Mouse (Mus musculus) retina, embryonic 14.5 days (tissue): ENCODE measurements at regions not wholly inside any gene's neighbourhood (a gene's known extent, or its start where the extent isn't known, plus 50 kb on each side); places are given as distances from the start of the nearest gene placed in this dataset.
A peak's percentile ranks its signal among the peaks of the same experiment; 100 is the strongest.
"Not testable (repeated sequence)": the region's sequence is repeated elsewhere in the genome, so short reads cannot be mapped to it uniquely, and the experiment has no call there.

Experiments
- DNase-seq: peaks from one replicate; pipeline ENCODE4 v3.0.0-alpha.2; 2015; ENCODE audit warnings: low spot score

GRCm38 (mm10) chr4:18620361-18620760 lies 984.9 kb upstream of the Gm12353 start:
- DNase-seq = no peak

DNA sequence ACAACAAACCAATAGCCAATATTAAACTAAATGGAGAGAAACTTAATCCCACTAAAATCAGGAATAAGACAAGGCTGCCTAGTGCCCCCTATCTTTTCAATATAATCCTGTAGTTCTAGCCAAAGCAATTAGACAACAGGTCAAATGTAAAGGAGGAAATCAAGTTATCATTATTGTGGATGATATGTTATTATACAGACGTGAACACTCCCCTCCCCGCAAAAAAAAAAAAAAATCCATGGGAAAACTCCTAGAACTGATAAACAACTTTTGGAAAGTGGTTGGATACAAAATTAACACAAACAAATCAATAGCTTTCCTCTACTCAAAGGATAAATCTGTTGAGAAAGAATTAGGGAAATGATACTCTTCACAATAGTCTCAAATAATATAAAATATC lies 966.2 kb upstream of the Gm12353 start:
- DNase-seq = no peak

GRCm38 (mm10) chr4:18649153-18649552 lies 956.1 kb upstream of the Gm12353 start:
- peak; percentile 43 for DNase-seq

GRCm38 (mm10) chr4:18685891-18686544 lies 919.2 kb upstream of the Gm12353 start:
- DNase-seq = no peak

GRCm38 (mm10) chr4:18694076-18694475 lies 911.2 kb upstream of the Gm12353 start:
- DNase-seq = no peak

- DNase-seq = no peak
These were observed 909.0 kb upstream of the Gm12353 start for GRCm38 (mm10) chr4:18696246-18696645.

DNA sequence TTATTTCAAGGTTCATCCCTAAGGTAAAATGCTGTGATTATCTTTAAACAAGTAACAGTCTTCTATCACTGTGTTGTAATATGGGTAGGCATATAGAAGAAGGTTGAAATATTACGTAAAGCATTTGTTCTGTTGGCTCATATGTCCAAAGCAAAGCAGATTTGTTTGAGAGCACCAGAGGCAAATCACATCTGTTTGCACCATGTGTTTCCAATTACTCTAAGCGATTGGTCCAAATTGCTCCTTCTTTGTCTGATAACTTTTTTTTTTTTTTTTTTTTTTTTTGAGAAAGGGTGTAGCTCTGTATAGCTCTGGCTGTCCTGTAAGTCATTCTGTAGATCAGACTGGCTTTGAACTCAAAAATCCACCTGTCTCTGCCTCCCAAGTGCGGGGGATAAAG lies 861.0 kb upstream of the Gm12353 start:
- no peak for DNase-seq

DNA sequence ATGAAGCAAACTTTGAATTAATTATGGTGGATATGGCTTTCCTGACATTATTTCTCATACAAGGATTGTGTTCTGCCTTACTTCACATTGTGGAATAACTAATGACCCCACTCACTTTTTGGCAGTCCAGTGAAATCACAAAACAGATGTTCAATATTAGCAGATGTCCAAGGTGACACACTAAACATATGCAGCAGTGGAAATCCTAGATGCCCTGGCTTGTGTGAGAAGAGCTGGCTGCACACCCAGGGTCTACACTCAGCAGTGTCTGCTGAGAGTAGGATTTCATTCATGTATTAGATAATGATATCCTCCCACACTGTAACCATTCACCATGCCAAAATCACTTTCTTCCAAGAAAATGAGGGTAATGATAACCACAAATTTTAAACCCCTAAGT lies 816.9 kb upstream of the Gm12353 start:
- DNase-seq = no peak

DNA sequence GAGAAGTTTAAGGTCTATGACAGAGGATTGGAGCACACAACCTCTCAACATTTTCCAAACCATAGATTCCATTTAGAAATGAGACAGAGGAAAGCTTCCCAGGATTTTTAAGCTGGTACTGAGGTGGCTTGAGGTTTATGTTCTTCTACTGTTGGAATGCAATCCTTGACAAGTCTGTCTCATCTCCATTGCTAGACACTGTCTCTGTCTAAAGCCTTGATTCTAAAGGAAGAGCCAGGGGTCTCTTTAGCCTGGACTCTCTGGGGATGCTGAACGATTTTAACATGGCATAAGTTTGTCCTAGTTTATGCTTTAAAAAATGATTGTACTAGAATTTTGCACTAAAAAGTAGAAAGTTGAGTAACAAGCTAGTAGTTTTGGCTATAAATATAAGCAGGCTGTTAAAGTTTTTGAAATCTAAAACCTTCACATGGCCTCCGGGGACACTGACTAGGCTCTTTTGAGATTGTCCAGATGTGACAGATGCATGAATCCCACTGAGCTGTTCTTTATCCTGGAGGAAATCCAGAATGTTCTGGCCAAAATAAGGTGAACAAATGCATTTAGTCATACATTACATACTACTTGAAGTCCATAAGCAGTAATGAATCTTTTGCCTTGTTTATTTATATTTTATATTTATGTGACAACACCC lies 809.4 kb upstream of the Gm12353 start:
- no peak for DNase-seq

- no peak for DNase-seq
These were observed 808.9 kb upstream of the Gm12353 start for GRCm38 (mm10) chr4:18796395-18796740.

DNA sequence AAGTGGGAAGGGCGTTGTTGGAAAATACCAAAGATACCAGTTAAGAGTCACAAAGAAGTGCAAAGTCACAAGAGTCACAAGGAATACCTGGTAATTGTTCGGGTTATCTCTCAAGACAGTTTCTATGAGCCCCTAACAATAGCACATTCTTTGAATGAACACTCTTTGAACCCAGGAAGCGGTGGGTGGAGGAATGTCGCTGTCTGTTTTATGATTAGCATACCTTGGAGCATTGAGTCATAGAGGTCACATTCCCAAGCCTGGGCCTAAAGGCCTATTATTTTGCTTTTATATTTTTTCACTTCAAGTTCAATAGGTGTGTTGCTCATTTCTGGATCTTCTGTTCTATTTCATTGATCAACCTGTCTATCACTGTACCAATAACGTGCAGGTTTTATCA lies 802.1 kb upstream of the Gm12353 start:
- not testable (repeated sequence) for DNase-seq
